Mouse (Mus musculus) right cerebral cortex, adult 2 months (tissue): ENCODE results near the gene Angel2.

ENCODE experiments used
- DNase-seq, 2 experiments: peaks; one replicate each; pipeline ENCODE4 v3.0.0; 2021 to 2022; ENCODE audit warnings: low spot score in 2 of 2

Gene Angel2

DNA sequence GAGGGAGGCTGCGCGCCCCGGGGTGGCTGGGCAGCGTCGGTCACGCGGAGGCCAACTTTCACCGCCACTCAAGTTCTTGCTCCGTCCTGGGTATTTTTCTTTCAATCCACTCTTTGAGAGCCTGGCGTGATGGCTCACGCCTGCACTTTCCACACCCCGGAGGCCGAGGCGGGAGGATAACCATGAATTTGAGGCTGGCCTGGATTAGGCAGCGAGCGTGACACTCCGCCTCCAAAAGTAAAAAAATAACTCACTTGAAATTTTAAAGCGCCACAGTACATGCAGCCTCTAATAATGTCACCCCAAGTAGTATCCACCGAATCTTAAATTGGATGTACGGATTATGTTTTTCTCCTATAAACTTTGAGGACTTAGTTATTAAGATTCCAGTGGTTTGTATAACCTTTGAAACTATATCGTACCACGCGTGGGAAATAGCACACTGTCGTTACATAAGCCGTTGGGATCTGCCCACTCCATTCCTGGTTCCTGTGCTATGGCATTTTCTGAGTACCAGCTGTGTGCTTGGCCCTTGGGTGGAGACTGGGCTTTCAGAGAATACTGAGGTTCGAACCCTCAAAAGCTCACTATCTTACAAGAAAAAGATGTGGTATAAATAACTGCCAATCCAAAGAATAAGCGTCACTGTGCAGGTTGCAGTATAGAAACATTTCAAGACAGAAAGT lies 4.2 kb downstream of the Angel2 start:
- DNase-seq: peak; percentile 53 to 54

DNA sequence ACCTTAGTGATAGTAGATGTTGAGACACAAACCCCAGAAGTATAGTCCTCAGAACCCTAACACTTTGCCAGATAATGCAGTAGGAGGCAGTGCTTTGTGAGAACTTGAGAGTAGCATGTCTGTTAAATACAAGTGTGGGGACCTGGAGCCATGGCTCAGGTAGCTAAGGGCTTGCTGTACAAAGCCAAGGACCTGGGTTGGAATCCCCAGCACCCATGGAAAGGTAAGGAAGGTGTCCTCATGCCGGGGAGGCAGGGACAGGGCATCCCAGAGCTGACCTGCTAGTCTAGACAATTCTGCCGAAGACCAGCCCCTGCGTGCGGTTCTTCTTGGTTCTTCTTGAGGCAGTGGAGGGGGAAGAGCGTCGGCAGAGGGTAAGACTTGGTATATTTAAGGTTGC lies 5.3 kb downstream of the Angel2 start:
- DNase-seq: no peak

- no peak for DNase-seq
These were observed 14.9 kb downstream of the Angel2 start for GRCm38 (mm10) chr1:190939803-190940202.

DNA sequence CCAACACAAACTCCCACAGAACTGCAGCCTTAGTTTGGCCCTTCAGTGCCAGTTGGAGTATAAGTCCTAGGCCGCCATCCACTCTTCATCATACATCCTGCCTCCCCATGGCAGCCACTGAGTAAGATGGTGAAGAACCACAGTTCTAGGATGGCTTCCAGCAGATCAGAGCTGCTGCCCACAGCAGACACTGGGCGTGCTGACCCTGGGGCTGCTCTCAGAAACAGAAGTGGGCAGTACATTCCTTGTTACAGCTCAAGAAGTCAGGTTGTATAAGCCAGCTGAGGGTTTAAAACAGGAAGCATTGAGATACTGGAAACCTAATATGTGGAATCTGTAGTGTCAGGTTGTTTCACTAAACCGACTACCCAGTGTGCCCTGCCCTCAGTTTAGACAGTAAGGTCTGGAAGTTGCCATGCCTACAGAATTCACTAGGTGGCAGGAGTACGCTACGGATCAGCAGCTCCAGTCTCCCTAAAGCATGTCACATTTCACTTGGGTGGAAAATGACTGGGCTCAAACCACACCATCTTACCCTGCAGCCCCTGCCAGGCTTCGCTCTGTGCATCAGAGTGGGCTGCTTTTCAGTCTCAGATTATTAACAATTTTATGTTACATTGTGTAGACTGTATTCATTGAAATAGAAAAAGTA lies 19.3 kb downstream of the Angel2 start:
- peak; percentile 86 for DNase-seq

GRCm38 (mm10) chr1:190947986-190948385 lies 23.1 kb downstream of the Angel2 start:
- no peak for DNase-seq

- no peak for DNase-seq
These were observed 23.5 kb downstream of the Angel2 start for GRCm38 (mm10) chr1:190948439-190948838.

GRCm38 (mm10) chr1:190948846-190949245 lies 23.9 kb downstream of the Angel2 start:
- no peak for DNase-seq

DNA sequence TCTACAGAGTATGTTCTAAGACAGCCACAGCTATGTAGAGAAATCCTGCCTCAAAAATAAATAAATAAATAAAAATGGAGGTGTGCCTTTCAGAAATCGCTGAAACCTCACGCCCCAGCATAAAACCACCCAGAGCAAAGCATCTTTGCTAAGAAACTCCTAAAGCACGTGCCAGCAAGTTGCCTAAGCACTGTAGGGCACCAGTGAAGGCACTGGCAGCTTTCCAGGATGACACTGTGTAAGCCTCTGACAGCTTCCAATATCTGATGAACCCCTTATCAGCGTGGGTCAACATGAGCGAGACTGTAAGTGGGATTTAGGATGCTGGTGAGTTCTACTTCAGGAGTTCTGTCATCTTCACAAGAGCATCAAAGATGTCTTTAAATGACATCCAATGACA lies 26.1 kb downstream of the Angel2 start:
- DNase-seq: no peak

DNA sequence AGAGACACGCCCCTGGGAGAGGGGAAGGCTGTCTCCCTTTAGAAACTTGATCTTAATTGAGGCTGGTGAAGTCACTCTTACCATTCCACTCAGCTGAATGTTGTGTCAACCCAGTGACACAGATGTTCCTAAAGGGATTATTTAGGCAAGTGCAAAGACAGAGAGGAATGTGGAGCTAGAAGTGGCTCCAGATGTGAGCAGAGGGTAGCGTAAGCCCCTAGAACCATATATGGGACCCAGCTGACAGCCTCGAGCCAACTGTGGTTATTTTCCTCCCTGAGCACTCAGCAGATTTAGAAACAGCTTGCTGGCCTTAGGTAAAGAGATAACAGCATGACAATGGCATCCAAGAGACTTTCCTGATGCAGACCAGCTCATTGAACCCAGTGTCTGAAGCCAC lies 28.1 kb downstream of the Angel2 start:
- no peak for DNase-seq

DNA sequence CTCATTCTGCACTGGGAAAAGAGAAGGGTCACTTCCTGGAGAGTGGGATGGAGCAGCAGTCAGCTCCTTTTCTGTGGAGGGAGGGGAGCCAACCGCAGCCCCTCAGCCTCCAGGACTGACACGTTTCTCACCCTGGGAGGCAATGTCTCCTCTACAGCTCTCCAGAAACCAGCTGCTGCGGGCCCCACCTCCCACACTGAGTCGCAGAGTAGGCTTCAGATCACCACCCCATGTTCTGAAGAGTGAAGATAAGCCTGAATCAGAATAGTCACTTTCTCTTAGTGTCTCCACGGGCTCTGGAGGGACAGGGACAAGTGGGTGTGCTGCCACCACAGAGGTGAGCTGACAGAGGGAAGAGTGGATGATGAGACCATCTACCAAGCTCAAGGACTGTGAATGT lies 33.9 kb downstream of the Angel2 start:
- no peak for DNase-seq

DNA sequence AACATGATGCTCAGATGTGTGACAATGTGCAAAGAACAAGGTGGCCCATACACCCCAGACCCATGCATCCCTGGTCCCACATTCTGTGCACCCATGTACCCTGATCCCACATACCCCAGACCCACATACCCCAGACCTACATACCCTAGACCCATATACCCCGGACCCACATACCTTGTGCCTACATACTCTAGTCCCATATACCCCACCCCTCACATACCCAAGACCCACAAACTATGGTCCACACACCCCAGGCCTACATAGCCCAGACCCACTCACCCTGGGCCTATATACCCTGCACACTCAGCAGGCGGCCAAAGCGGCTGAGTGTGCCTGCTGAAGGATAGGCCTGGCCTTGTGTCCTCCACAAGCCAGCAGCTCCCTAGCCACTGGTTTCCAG lies 37.8 kb downstream of the Angel2 start:
- no peak for DNase-seq

GRCm38 (mm10) chr1:190964992-190965780 lies 40.3 kb downstream of the Angel2 start:
- DNase-seq: no peak

DNA sequence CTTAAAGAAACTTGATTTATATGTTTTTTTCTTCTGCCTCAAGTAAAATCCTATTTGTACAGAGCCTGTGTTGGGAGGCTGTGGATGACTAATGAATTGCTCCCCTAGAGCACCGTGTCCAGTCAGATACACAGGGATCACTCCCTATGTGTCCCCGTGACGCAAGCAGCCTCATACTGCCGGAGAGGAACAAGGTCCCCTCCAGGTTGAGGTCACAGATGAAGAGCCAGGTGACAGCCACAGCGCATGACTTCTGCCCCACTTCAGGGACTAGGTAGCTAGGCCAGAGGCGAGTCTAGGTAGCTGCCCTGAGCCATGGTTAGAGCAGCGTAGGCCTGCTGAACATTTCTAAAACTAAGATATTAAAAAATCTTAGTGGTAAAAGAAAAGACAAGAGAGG lies 43.1 kb downstream of the Angel2 start:
- DNase-seq: no peak

GRCm38 (mm10) chr1:190971708-190972610 lies 47.0 kb downstream of the Angel2 start:
- peak; percentile 30 to 31 for DNase-seq

- peak in 1 of 2 experiments; percentile 35 for DNase-seq
These were observed 47.8 kb downstream of the Angel2 start for GRCm38 (mm10) chr1:190972612-190973192.

DNA sequence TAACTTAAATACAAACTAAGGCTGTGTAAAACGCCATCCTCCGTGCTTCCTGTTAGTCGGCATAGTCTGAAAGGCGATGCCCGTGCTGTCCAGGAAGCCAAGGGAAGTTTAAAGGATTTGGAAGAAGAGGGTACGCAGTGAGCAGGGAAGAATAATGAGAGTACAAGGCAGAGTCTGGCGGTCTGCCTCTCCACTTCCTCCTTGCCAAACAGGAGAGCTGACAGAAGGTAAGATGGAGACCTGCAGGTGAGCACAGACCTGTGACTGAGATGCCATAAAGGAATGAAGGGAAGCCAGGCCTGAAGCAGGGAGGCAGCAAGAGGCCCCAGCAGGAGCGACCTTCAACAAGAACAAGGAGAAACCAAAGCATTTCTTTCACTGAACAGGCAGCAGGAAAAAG lies 49.3 kb downstream of the Angel2 start:
- no peak for DNase-seq

DNA sequence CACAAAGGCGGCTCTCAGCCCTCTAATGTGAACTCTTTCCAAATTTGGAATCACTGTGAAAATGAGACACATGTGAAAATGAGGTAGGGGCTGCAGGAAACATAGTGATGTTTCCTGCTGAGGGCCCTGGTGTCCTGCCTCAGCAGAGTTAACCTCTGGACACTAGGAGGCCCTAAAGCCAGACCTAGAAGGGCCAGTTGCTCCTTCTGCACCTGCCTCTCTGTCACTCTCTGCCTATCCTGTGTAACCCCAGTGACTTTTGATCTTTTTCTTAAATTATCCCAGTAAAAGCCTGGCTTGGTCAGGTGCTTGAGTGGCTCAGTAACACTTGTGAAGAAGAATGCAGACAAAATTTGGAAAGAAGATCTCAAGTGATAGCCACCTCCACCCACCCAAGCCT lies 49.9 kb downstream of the Angel2 start:
- DNase-seq: no peak

GRCm38 (mm10) chr1:190976887-190977573 lies 52.1 kb downstream of the Angel2 start:
- DNase-seq: no peak

DNA sequence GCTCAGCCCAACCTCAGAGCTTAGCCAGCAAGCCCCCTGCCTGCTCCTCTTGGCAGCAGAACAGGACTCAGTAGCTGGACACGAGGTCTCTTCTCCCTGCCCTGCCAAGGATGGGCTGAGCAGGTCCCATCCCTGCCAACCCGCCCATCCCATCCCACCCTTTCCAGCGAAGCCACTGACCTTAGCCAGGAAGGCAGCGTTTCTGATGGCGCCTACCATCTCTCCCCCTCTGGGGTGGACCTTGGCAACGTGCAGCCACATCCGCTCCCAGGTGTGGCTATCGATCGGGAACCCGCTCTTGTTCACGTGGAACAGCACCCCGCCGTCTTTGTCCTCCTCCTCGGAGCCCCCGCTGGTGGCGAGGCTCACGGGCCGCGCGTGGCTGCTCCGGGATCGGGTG lies 53.1 kb downstream of the Angel2 start:
- DNase-seq: no peak

GRCm38 (mm10) chr1:190978511-190979073 lies 53.7 kb downstream of the Angel2 start:
- no peak for DNase-seq
